Mouse (Mus musculus) liver, embryonic 14.5 days (tissue): ENCODE results near the gene Nudt1.

Experiments
- CTCF ChIP-seq: IDR thresholded peaks from 2 replicates; pipeline ENCODE4 v1.5.1; 2016; ENCODE audit warnings: antibody characterized with exemption, low read depth, control low read depth
- EP300 ChIP-seq: IDR thresholded peaks from 2 replicates; pipeline ENCODE4 v1.6.1; 2016; ENCODE audit warnings: antibody characterized with exemption, low read depth

- TF ChIP-seq EP300 (no peak), CTCF (no peak)
Observed at GRCm38 (mm10) chr5:140298291-140298690, 23.2 kb upstream of the Nudt1 start.
